Mouse (Mus musculus): ENCODE measurements around the gene Lpar5. TPM values are rescaled to one million over a fixed set of nuclear protein-coding genes. Genes with fewer than 3 reads are reported as not detected.

The Lpar5 gene
- polyA plus RNA-seq, 1 experiment from 2014 or later = 0.44 TPM

Small RNAs within 50 kb of the gene (microRNA-seq; reads per million reads assigned to microRNA genes)
- gene Mir7045 = not detected

Other genes starting within 250 kb of the Lpar5 start
- 178 and 203 TPM in 2 replicates for gene Usp5, start 238.4 kb upstream of the Lpar5 start, polyA plus RNA-seq (2015; fragmentation: Nextera tagmentation; extraction: Ambion mirVana)
- gene Cdca3, start 238.4 kb upstream of the Lpar5 start, polyA plus RNA-seq (2015; fragmentation: Nextera tagmentation; extraction: Ambion mirVana) = 207 and 217 TPM in 2 replicates
- gene Gnb3, start 227.6 kb upstream of the Lpar5 start, polyA plus RNA-seq (2015; fragmentation: Nextera tagmentation; extraction: Ambion mirVana) = 0.46 and 0.74 TPM in 2 replicates
- gene P3h3, start 210.2 kb upstream of the Lpar5 start, polyA plus RNA-seq (2015; fragmentation: Nextera tagmentation; extraction: Ambion mirVana) = 11.4 and 12.4 TPM in 2 replicates
- 11.7 and 13.4 TPM in 2 replicates for gene Gpr162, start 203.9 kb upstream of the Lpar5 start, polyA plus RNA-seq (2015; fragmentation: Nextera tagmentation; extraction: Ambion mirVana)
- 0.08 TPM in 2 replicates for gene Cd4, start 179.7 kb upstream of the Lpar5 start, polyA plus RNA-seq (2015; fragmentation: Nextera tagmentation; extraction: Ambion mirVana)
- 1.3 and 1.9 TPM in 2 replicates for gene Lag3, start 156.2 kb upstream of the Lpar5 start, polyA plus RNA-seq (2015; fragmentation: Nextera tagmentation; extraction: Ambion mirVana)
- gene Ptms, start 147.8 kb upstream of the Lpar5 start, polyA plus RNA-seq (2015; fragmentation: Nextera tagmentation; extraction: Ambion mirVana) = 588 and 626 TPM in 2 replicates
- gene Mlf2, start 136.5 kb upstream of the Lpar5 start, polyA plus RNA-seq (2015; fragmentation: Nextera tagmentation; extraction: Ambion mirVana) = 398 and 409 TPM in 2 replicates
- gene Cops7a, start 102.4 kb upstream of the Lpar5 start, polyA plus RNA-seq (2015; fragmentation: Nextera tagmentation; extraction: Ambion mirVana) = 89.0 and 99.3 TPM in 2 replicates
- gene Pianp, start 71.2 kb upstream of the Lpar5 start, polyA plus RNA-seq (2015; fragmentation: Nextera tagmentation; extraction: Ambion mirVana) = 13.0 and 16.1 TPM in 2 replicates
- 18.1 and 19.9 TPM in 2 replicates for gene Zfp384, start 58.8 kb upstream of the Lpar5 start, polyA plus RNA-seq (2015; fragmentation: Nextera tagmentation; extraction: Ambion mirVana)
- 190 and 200 TPM in 2 replicates for gene Ing4, start 28.2 kb upstream of the Lpar5 start, polyA plus RNA-seq (2015; fragmentation: Nextera tagmentation; extraction: Ambion mirVana)
- 19.1 and 20.9 TPM in 2 replicates for gene Acrbp, start 18.2 kb upstream of the Lpar5 start, polyA plus RNA-seq (2015; fragmentation: Nextera tagmentation; extraction: Ambion mirVana)
- 114 and 119 TPM in 2 replicates for gene Chd4, start 28.1 kb downstream of the Lpar5 start, polyA plus RNA-seq (2015; fragmentation: Nextera tagmentation; extraction: Ambion mirVana)
- gene Nop2, start 64.0 kb downstream of the Lpar5 start, polyA plus RNA-seq (2015; fragmentation: Nextera tagmentation; extraction: Ambion mirVana) = 49.1 and 58.3 TPM in 2 replicates
- gene Iffo1, start 77.3 kb downstream of the Lpar5 start, polyA plus RNA-seq (2015; fragmentation: Nextera tagmentation; extraction: Ambion mirVana) = 11.9 and 14.4 TPM in 2 replicates
- gene Gapdh, start 98.5 kb downstream of the Lpar5 start, polyA plus RNA-seq (2015; fragmentation: Nextera tagmentation; extraction: Ambion mirVana) = 1,974 and 2,008 TPM in 2 replicates
- 146 and 153 TPM in 2 replicates for gene Ncapd2, start 123.8 kb downstream of the Lpar5 start, polyA plus RNA-seq (2015; fragmentation: Nextera tagmentation; extraction: Ambion mirVana)
- 193 and 202 TPM in 2 replicates for gene Mrpl51, start 123.9 kb downstream of the Lpar5 start, polyA plus RNA-seq (2015; fragmentation: Nextera tagmentation; extraction: Ambion mirVana)
- gene Vamp1, start 147.6 kb downstream of the Lpar5 start, polyA plus RNA-seq (2015; fragmentation: Nextera tagmentation; extraction: Ambion mirVana) = 5.4 and 6.3 TPM in 2 replicates
- 2.2 and 3.1 TPM in 2 replicates for gene Tapbpl, start 163.9 kb downstream of the Lpar5 start, polyA plus RNA-seq (2015; fragmentation: Nextera tagmentation; extraction: Ambion mirVana)
- gene Cd27, start 169.1 kb downstream of the Lpar5 start, polyA plus RNA-seq (2015; fragmentation: Nextera tagmentation; extraction: Ambion mirVana) = 1.5 and 2.0 TPM in 2 replicates
- not detected in 2 replicates for gene Tuba3a, start 218.1 kb downstream of the Lpar5 start, polyA plus RNA-seq (2015; fragmentation: Nextera tagmentation; extraction: Ambion mirVana)
- 10.2 and 12.3 TPM in 2 replicates for gene Ltbr, start 246.0 kb downstream of the Lpar5 start, polyA plus RNA-seq (2015; fragmentation: Nextera tagmentation; extraction: Ambion mirVana)